In genomic region chr14:78732617-78733312, GRCm38 (mm10) we compare ENCODE assay signal across 8 mouse cellular contexts. TPM values are rescaled to one million over a fixed set of nuclear protein-coding genes. Genes with fewer than 3 reads are reported as not detected.
A peak's percentile ranks its signal among the peaks of the same experiment; 100 is the strongest.
DNase-seq lines count a peak whose midpoint lies in the region; ATAC-seq and TF ChIP-seq lines count a peak whose summit lies in the region.

Dgkh (minus strand) TSS chr14:78732776.

- peak; percentile 96 for ATAC-seq in forebrain, embryonic 16.5 days
- ATAC-seq in liver, postnatal 0 days = peak; percentile 91
- ATAC-seq in neural tube, embryonic 12.5 days (ENCODE audit: low FRiP score, low read depth) = peak; percentile 94
- ATAC-seq in stomach, embryonic 16.5 days (ENCODE audit: insufficient read depth, low FRiP score) = peak; percentile 96

- TF ChIP-seq EP300 in CH12.LX (IDR thresholded peaks at IDR 0.05; ENCODE audit: low read length) = no peak
- no peak for TF ChIP-seq EP300 in liver, postnatal 0 days (IDR thresholded peaks at IDR 0.05; ENCODE audit: low read depth)

- peak; percentile 54 for TF ChIP-seq POLR2A in CH12.LX (IDR thresholded peaks at IDR 0.05; ENCODE audit: low read depth, low read length)

- H3K27ac ChIP-seq in CH12.LX (ENCODE audit: insufficient read depth, low read depth) = peak within 1 kb of the TSS; percentile 41; the same call in 1 of the 2 replicates
- H3K27ac ChIP-seq in forebrain, embryonic 16.5 days (ENCODE audit: low read length) = peak within 1 kb of the TSS; percentile 71
- peak within 1 kb of the TSS; percentile 68 for H3K27ac ChIP-seq in liver, postnatal 0 days (ENCODE audit: low read depth)
- H3K27ac ChIP-seq in neural tube, embryonic 12.5 days = peak within 1 kb of the TSS; percentile 76
- H3K27ac ChIP-seq in stomach, embryonic 16.5 days (ENCODE audit: low read length) = peak within 1 kb of the TSS; percentile 85

- DNase-seq in CH12.LX (ENCODE audit: extremely low read depth) = peak; percentile 59
- peak; percentile 72 for DNase-seq in cerebellum, adult 11 months
- peak; percentile 91 for DNase-seq in heart, postnatal 25 days (ENCODE audit: low spot score)
- DNase-seq in layer of hippocampus, adult 18-20 months (ENCODE audit: low spot score in 2 of 2) = peak; percentile 83 to 85
- DNase-seq in liver, postnatal 0 days = peak; percentile 88

- no peaks in the 10 kb centered on the region for H3K36me3 ChIP-seq in CH12.LX (replicated peaks in 1 of 2; ENCODE audit: control insufficient read depth in 1 of 2, insufficient read depth in 1 of 2, low read length in 1 of 2)
- H3K36me3 ChIP-seq in forebrain, embryonic 16.5 days (ENCODE audit: control insufficient read depth, insufficient read depth) = no peaks in the 10 kb centered on the region
- H3K36me3 ChIP-seq in liver, postnatal 0 days (replicated peaks; ENCODE audit: insufficient read depth, low read length) = no peaks in the 10 kb centered on the region
- no peaks in the 10 kb centered on the region for H3K36me3 ChIP-seq in neural tube, embryonic 12.5 days
- H3K36me3 ChIP-seq in stomach, embryonic 16.5 days (ENCODE audit: control insufficient read depth, insufficient read depth, low read length) = no peaks in the 10 kb centered on the region

- H3K4me2 ChIP-seq in CH12.LX (ENCODE audit: insufficient read depth, low read depth, poor library complexity, severe bottlenecking) = peak within 1 kb of the TSS; percentile 91
- peak within 1 kb of the TSS; percentile 94 for H3K4me2 ChIP-seq in forebrain, embryonic 16.5 days (ENCODE audit: low read length)
- H3K4me2 ChIP-seq in liver, postnatal 0 days (ENCODE audit: low read depth, low read length) = peak within 1 kb of the TSS; percentile 93
- peak within 1 kb of the TSS; percentile 96 for H3K4me2 ChIP-seq in neural tube, embryonic 12.5 days (replicated peaks)
- H3K4me2 ChIP-seq in stomach, embryonic 16.5 days (ENCODE audit: low read depth, low read length) = peak within 1 kb of the TSS; percentile 99

- intact Hi-C loops in heart, postnatal 25 days (cut with DNase I) = loop anchor here (5.0 kb wide), 1 partner anchor 55 kb away; no protein-coding TSS in a partner anchor

- peak within 1 kb of the TSS; percentile 82 for H3K9ac ChIP-seq in CH12.LX (ENCODE audit: insufficient read depth, low read depth)
- peak within 1 kb of the TSS; percentile 72 for H3K9ac ChIP-seq in forebrain, embryonic 16.5 days (replicated peaks; ENCODE audit: low read depth, low read length)
- peak within 1 kb of the TSS; percentile 61 for H3K9ac ChIP-seq in liver, postnatal 0 days (replicated peaks)
- H3K9ac ChIP-seq in neural tube, embryonic 12.5 days = peak within 1 kb of the TSS; percentile 91
- peak within 1 kb of the TSS; percentile 88 for H3K9ac ChIP-seq in stomach, embryonic 16.5 days (ENCODE audit: low read length)

- H3K27me3 ChIP-seq in CH12.LX (replicated peaks) = no peaks in the 10 kb centered on the region
- no peaks in the 10 kb centered on the region for H3K27me3 ChIP-seq in forebrain, embryonic 16.5 days (replicated peaks; ENCODE audit: control insufficient read depth, insufficient read depth, low read length)
- H3K27me3 ChIP-seq in liver, postnatal 0 days (ENCODE audit: insufficient read depth, low read length) = peaks cover 20% of the 10 kb centered on the region
- H3K27me3 ChIP-seq in neural tube, embryonic 12.5 days (replicated peaks) = 0 out of 2 replicates have a peak, but pooled peaks cover 3% of the 10 kb centered on the region
- H3K27me3 ChIP-seq in stomach, embryonic 16.5 days (ENCODE audit: control insufficient read depth, insufficient read depth, low read length) = no peaks in the 10 kb centered on the region

- WGBS in forebrain, embryonic 16.5 days = 0% methylated on average over 50 of the region's 71 CpGs
- WGBS in liver, postnatal 0 days (ENCODE audit: insufficient replicate concordance) = under 1% methylated on average over 33 of the region's 71 CpGs
- 1% methylated on average over 71 of the region's 71 CpGs for WGBS in neural tube, embryonic 12.5 days
- WGBS in stomach, embryonic 16.5 days = under 1% methylated on average over 61 of the region's 71 CpGs

- no peak for TF ChIP-seq RAD21 in CH12.LX (IDR thresholded peaks at IDR 0.05; ENCODE audit: low read depth, low read length)

- no peaks in the 10 kb centered on the region for H3K9me3 ChIP-seq in CH12.LX (replicated peaks; ENCODE audit: low read length)
- H3K9me3 ChIP-seq in forebrain, embryonic 16.5 days (ENCODE audit: control insufficient read depth, low read length) = no peaks in the 10 kb centered on the region
- H3K9me3 ChIP-seq in liver, postnatal 0 days (ENCODE audit: low read length) = no peaks in the 10 kb centered on the region
- no peaks in the 10 kb centered on the region for H3K9me3 ChIP-seq in neural tube, embryonic 12.5 days
- H3K9me3 ChIP-seq in stomach, embryonic 16.5 days (replicated peaks; ENCODE audit: control insufficient read depth, low read length) = no peaks in the 10 kb centered on the region

- peak within 1 kb of the TSS; percentile 40 to 95 (median 70) for H3K4me3 ChIP-seq in CH12.LX (replicated peaks in 1 of 3; ENCODE audit: low read depth in 2 of 3, low read length in 2 of 3, poor library complexity in 1 of 3)
- H3K4me3 ChIP-seq in forebrain, embryonic 16.5 days (replicated peaks; ENCODE audit: low read length) = peak within 1 kb of the TSS; percentile 54
- H3K4me3 ChIP-seq in liver, postnatal 0 days (ENCODE audit: low read depth, low read length) = peak within 1 kb of the TSS; percentile 67
- H3K4me3 ChIP-seq in neural tube, embryonic 12.5 days = peak within 1 kb of the TSS; percentile 78
- peak within 1 kb of the TSS; percentile 76 for H3K4me3 ChIP-seq in stomach, embryonic 16.5 days (replicated peaks; ENCODE audit: low read length)

- no peaks in the 10 kb centered on the region for H3K79me2 ChIP-seq in CH12.LX (replicated peaks; ENCODE audit: control insufficient read depth, extremely low read depth, insufficient read depth, poor library complexity, severe bottlenecking)

- H3K4me1 ChIP-seq in CH12.LX (ENCODE audit: control insufficient read depth in 1 of 2, insufficient read depth in 2 of 2) = peaks cover 7 to 32% of the 10 kb centered on the region in 2 experiments
- peaks cover 11% of the 10 kb centered on the region for H3K4me1 ChIP-seq in forebrain, embryonic 16.5 days (replicated peaks; ENCODE audit: control insufficient read depth, insufficient read depth, low read length)
- H3K4me1 ChIP-seq in liver, postnatal 0 days (ENCODE audit: insufficient read depth) = peaks cover 12% of the 10 kb centered on the region
- peaks cover 10% of the 10 kb centered on the region for H3K4me1 ChIP-seq in neural tube, embryonic 12.5 days
- H3K4me1 ChIP-seq in stomach, embryonic 16.5 days (ENCODE audit: control insufficient read depth, insufficient read depth, low read length) = peaks cover 3% of the 10 kb centered on the region; the same call in 1 of the 2 replicates

- dilution Hi-C loops in CH12.LX (cut with MboI; ENCODE audit: extremely low pct_ligation_motif_present, extremely low pct_unique_long_range_greater_than_20kb, low sequenced_read_pairs) = no loop called here

- in situ Hi-C loops in CH12.LX (cut with MboI; ENCODE audit: low pct_ligation_motif_present, low pct_unique_long_range_greater_than_20kb, low sequenced_read_pairs) = no loop called here

- TF ChIP-seq CTCF in CH12.LX (conservative IDR thresholded peaks at IDR 0.05 in 1 of 2, IDR thresholded peaks at IDR 0.05 in 1 of 2; ENCODE audit: low read depth in 2 of 2, low read length in 2 of 2) = no peak
- no peak for TF ChIP-seq CTCF in liver, postnatal 0 days (IDR thresholded peaks at IDR 0.05; ENCODE audit: low read depth)

TF ChIP-seq in CH12.LX, 34 proteins besides CTCF, POLR2A, EP300 and RAD21:
- TF ChIP-seq POLR2AphosphoS2 (IDR thresholded peaks at IDR 0.05; ENCODE audit: low read depth, low read length) (no peak), ETS1 (conservative IDR thresholded peaks at IDR 0.05; ENCODE audit: low read depth, low read length) (peak; percentile 30; the same call in 1 of the 2 replicates), GABPA (IDR thresholded peaks at IDR 0.05; ENCODE audit: insufficient replicate concordance, low read depth, low read length) (no peak), MXI1 (IDR thresholded peaks at IDR 0.05; ENCODE audit: low read depth, low read length) (peak; percentile 42; the same call in 1 of the 2 replicates), CHD1 (IDR thresholded peaks at IDR 0.05; ENCODE audit: low read depth, low read length) (no peak), TCF12 (IDR thresholded peaks at IDR 0.05; ENCODE audit: low read depth, low read length) (0 out of 2 replicates have a peak, but pooled peaks have one; percentile 30), TBP (conservative IDR thresholded peaks at IDR 0.05; ENCODE audit: low read depth, low read length) (no peak), USF1 (IDR thresholded peaks at IDR 0.05; ENCODE audit: low read depth, low read length) (peak; percentile 87), ELF1 (IDR thresholded peaks at IDR 0.05; ENCODE audit: low read depth, low read length) (peak; percentile 32; the same call in 1 of the 2 replicates), BHLHE40 (IDR thresholded peaks at IDR 0.05; ENCODE audit: low read depth, low read length) (peak; percentile 99), MAZ (IDR thresholded peaks at IDR 0.05; ENCODE audit: low read depth, low read length) (peak; percentile 98), SIN3A (IDR thresholded peaks at IDR 0.05; ENCODE audit: low read length) (peak; percentile 7; the same call in 1 of the 2 replicates), NRF1 (IDR thresholded peaks at IDR 0.05; ENCODE audit: low read depth, low read length) (no peak), KAT2A (IDR thresholded peaks at IDR 0.05; ENCODE audit: insufficient replicate concordance, low read length) (no peak), ZC3H11A (IDR thresholded peaks at IDR 0.05; ENCODE audit: low read depth, low read length) (no peak), HCFC1 (IDR thresholded peaks at IDR 0.05; ENCODE audit: low read depth, low read length) (no peak), IRF4 (IDR thresholded peaks at IDR 0.05; ENCODE audit: low read depth, low read length) (peak; percentile 74), RCOR1 (conservative IDR thresholded peaks at IDR 0.05; ENCODE audit: low read depth, low read length) (no peak), CHD2 (IDR thresholded peaks at IDR 0.05; ENCODE audit: low read length) (peak; percentile 76), SMC3 (IDR thresholded peaks at IDR 0.05; ENCODE audit: low read depth, low read length) (no peak)

RNA-seq across cellular contexts. Expression of gene Dgkh, which starts in this region (rescaled TPM):
- total RNA-seq in CH12.LX (2012; rRNA removed) (2.4 and 2.7 TPM in 2 replicates), CH12.LX (2014; rRNA removed) (0.83 and 1.1 TPM in 2 replicates)
- polyA plus RNA-seq in CH12.LX (2012; ENCODE audit: insufficient read length, low read depth) = 2.9 and 3.3 TPM in 2 replicates
- polyA plus RNA-seq in forebrain, embryonic 16.5 days (2015; fragmentation: Nextera tagmentation; extraction: Ambion mirVana) = 2.4 and 2.8 TPM in 2 replicates
- total RNA-seq in heart, postnatal 25 days (2021) = 1 to 10 TPM; 6.1 to 7.8 TPM
- total RNA-seq in layer of hippocampus, adult 18-20 months (2021) = 10 to 100 TPM; 92.0 to 95.8 TPM
- 0.33 and 0.48 TPM in 2 replicates for polyA plus RNA-seq in liver, postnatal 0 days (2015; fragmentation: Nextera tagmentation; extraction: Ambion mirVana)
- 8.0 and 12.8 TPM in 2 replicates for polyA plus RNA-seq in neural tube, embryonic 12.5 days (2016; fragmentation: Nextera tagmentation; extraction: Ambion mirVana)
- polyA plus RNA-seq in stomach, embryonic 16.5 days (2015; fragmentation: Nextera tagmentation; extraction: Ambion mirVana) = 1.5 TPM in 2 replicates

Comparison
In these comparisons a context has a peak if more than half of its experiments do, and no peak if none do; other contexts are left out.
1. Peak in every context shown above with its lines: DNase-seq, ATAC-seq, H3K4me3 ChIP-seq and H3K27ac ChIP-seq.
2. RNA of gene Dgkh (total RNA-seq): 92.0 to 95.8 TPM in layer of hippocampus, adult 18-20 months; 6.1 to 7.8 TPM in heart, postnatal 25 days and 0.83 to 2.7 TPM in CH12.LX; every median in the first group is over 10 times any median in the second.
3. Peak in DNase-seq, ATAC-seq, H3K4me3 ChIP-seq, H3K27ac ChIP-seq, H3K9ac ChIP-seq and H3K4me2 ChIP-seq in liver, postnatal 0 days; RNA of the gene not detected or under 1 TPM.